8 mouse cellular contexts compared by ENCODE assay signal in the genomic region with DNA sequence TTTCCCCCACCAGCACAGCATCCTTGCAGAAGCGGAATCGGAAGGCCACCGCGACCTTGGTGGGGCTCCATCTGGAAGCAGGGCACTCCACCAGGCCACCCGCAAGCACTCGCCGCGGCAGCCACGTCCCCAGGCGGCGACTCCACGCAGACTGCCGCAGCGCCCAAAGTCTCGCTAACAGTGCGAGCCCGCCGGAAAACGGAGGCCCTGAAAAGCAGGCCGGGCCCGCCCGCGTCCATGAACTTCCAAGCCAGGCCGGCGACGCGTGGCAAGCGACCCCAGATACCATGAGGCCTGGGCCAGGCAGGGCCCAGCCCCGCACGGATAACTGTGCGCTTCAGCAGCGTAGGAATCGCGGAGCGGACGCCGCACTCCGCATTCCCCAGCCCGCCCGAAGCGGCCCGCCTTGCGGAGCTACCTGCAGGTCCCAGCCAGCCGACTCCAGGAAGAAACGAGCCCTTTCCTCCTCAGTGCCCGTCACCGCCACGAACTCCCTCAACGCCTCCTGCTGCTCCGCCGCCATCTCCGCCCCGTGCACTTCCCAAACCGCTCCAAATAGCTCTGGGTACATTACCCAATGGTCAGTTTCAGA. TPM values are rescaled to one million over a fixed set of nuclear protein-coding genes. Genes with fewer than 3 reads are reported as not detected.
A peak's percentile ranks its signal among the peaks of the same experiment; 100 is the strongest.
DNase-seq lines count a peak whose midpoint lies in the region; ATAC-seq and TF ChIP-seq lines count a peak whose summit lies in the region.

No protein-coding gene starts in this region.

- no peaks in the 10 kb centered on the region for H3K9me3 ChIP-seq in G1E (replicated peaks)
- no peaks in the 10 kb centered on the region for H3K9me3 ChIP-seq in embryonic facial prominence, embryonic 15.5 days (replicated peaks)
- no peaks in the 10 kb centered on the region for H3K9me3 ChIP-seq in lung, embryonic 14.5 days (ENCODE audit: low read depth, low read length)

- DNase-seq in G1E (ENCODE audit: low spot score) = no peak
- peak; percentile 6 to 9 for DNase-seq in adrenal gland, postnatal 4 days (ENCODE audit: low spot score in 2 of 2)
- DNase-seq in heart, postnatal 10 days = peak; percentile 31 to 62
- DNase-seq in layer of hippocampus, adult 2 months (ENCODE audit: low spot score in 2 of 2) = peak; percentile 22 to 28
- peak; percentile 58 for DNase-seq in lung, embryonic 14.5 days
- DNase-seq in ovary, postnatal 14 days (ENCODE audit: low spot score) = peak; percentile 42
- DNase-seq in T-cell, adult 2 months (ENCODE audit: low spot score) = no peak

- H3K4me2 ChIP-seq in embryonic facial prominence, embryonic 15.5 days (replicated peaks) = peak overlapping the region; percentile 88
- peak overlapping the region; percentile 79 for H3K4me2 ChIP-seq in lung, embryonic 14.5 days

- ATAC-seq in G1E (ENCODE audit: extremely low read depth, insufficient number of reproducible peaks, low FRiP score, poor library complexity, severe bottlenecking) = no peak
- ATAC-seq in embryonic facial prominence, embryonic 15.5 days (ENCODE audit: insufficient number of reproducible peaks, low FRiP score, low TSS enrichment, low read depth) = no peak
- peak; percentile 75; the same call in 1 of the 2 replicates for ATAC-seq in lung, embryonic 14.5 days (ENCODE audit: insufficient read depth)

- peak overlapping the region; percentile 64 for H3K4me3 ChIP-seq in G1E (ENCODE audit: low read depth, low read length)
- peak overlapping the region; percentile 49 for H3K4me3 ChIP-seq in embryonic facial prominence, embryonic 15.5 days (replicated peaks)
- peak overlapping the region; percentile 56 for H3K4me3 ChIP-seq in layer of hippocampus, adult 2 months
- peak overlapping the region; percentile 42 for H3K4me3 ChIP-seq in lung, embryonic 14.5 days (ENCODE audit: low read depth, low read length)

- intact Hi-C loops in heart, postnatal 10 days (cut with DNase I) = no loop called here

- no peaks in the 10 kb centered on the region for H3K36me3 ChIP-seq in G1E (replicated peaks)
- H3K36me3 ChIP-seq in embryonic facial prominence, embryonic 15.5 days = no peaks in the 10 kb centered on the region
- no peaks in the 10 kb centered on the region for H3K36me3 ChIP-seq in lung, embryonic 14.5 days (ENCODE audit: insufficient read depth)

- WGBS in embryonic facial prominence, embryonic 15.5 days = under 1% methylated on average over 54 of the region's 54 CpGs
- WGBS in lung, embryonic 14.5 days = 1% methylated on average over 54 of the region's 54 CpGs

- 0 out of 2 replicates have a peak overlapping the region, but pooled peaks have one; percentile 19 for H3K27ac ChIP-seq in embryonic facial prominence, embryonic 15.5 days (replicated peaks)
- H3K27ac ChIP-seq in layer of hippocampus, adult 2 months = peak overlapping the region; percentile 68
- H3K27ac ChIP-seq in lung, embryonic 14.5 days (ENCODE audit: low read depth) = no peak overlapping the region

- no peak for TF ChIP-seq CTCF in G1E (IDR thresholded peaks at IDR 0.05; ENCODE audit: low read depth, low read length)
- TF ChIP-seq CTCF in layer of hippocampus, adult 2 months (conservative IDR thresholded peaks at IDR 0.05) = no peak
- no peak for TF ChIP-seq CTCF in lung, embryonic 14.5 days (IDR thresholded peaks at IDR 0.05; ENCODE audit: low read depth)

- peaks cover 2% of the 10 kb centered on the region; the same call in 1 of the 2 replicates for H3K27me3 ChIP-seq in G1E (ENCODE audit: insufficient read depth, low read length)
- H3K27me3 ChIP-seq in embryonic facial prominence, embryonic 15.5 days = no peaks in the 10 kb centered on the region
- no peaks in the 10 kb centered on the region for H3K27me3 ChIP-seq in lung, embryonic 14.5 days (ENCODE audit: insufficient read depth, low read length)

- peak overlapping the region; percentile 47 for H3K9ac ChIP-seq in embryonic facial prominence, embryonic 15.5 days
- H3K9ac ChIP-seq in lung, embryonic 14.5 days = peak overlapping the region; percentile 62

- H3K4me1 ChIP-seq in G1E (ENCODE audit: insufficient read depth, low read depth, low read length) = no peaks in the 10 kb centered on the region
- H3K4me1 ChIP-seq in embryonic facial prominence, embryonic 15.5 days = no peaks in the 10 kb centered on the region
- H3K4me1 ChIP-seq in lung, embryonic 14.5 days (ENCODE audit: insufficient read depth) = no peaks in the 10 kb centered on the region

RNA-seq across cellular contexts. Expression of a gene that starts 40.6 kb away (rescaled TPM):
- 52.1 and 63.8 TPM in 2 replicates for total RNA-seq in G1E (2014; fragmentation: Nextera tagmentation)
- total RNA-seq in G1E (2017) = 27.4 and 28.5 TPM in 2 replicates
- polyA plus RNA-seq in G1E (2012) = 1.0 and 1.6 TPM in 2 replicates
- total RNA-seq in adrenal gland, postnatal 4 days (2021) = 10 to 100 TPM; 21.0 to 21.3 TPM
- polyA plus RNA-seq in embryonic facial prominence, embryonic 15.5 days (2015; fragmentation: Nextera tagmentation; extraction: Ambion mirVana) = 20.7 and 23.9 TPM in 2 replicates
- total RNA-seq in heart, postnatal 10 days (2021) = 10 to 100 TPM; 10.2 to 10.7 TPM
- 10 to 100 TPM; 19.1 to 19.8 TPM for total RNA-seq in layer of hippocampus, adult 2 months (2021)
- polyA plus RNA-seq in lung, embryonic 14.5 days (2014; fragmentation: Nextera tagmentation; extraction: Ambion mirVana) = 23.4 and 24.5 TPM in 2 replicates

Comparison
In these comparisons a context has a peak if more than half of its experiments do, and no peak if none do; other contexts are left out.
1. DNase-seq: peak in adrenal gland, postnatal 4 days (2 of 2), heart, postnatal 10 days (2 of 2), layer of hippocampus, adult 2 months (2 of 2), lung, embryonic 14.5 days (single experiment) and ovary, postnatal 14 days (single experiment); none in G1E (single experiment) and T-cell, adult 2 months (single experiment).
2. Peak in every context shown above with its lines, with median percentiles within 50 percentile points of each other: H3K4me3 ChIP-seq.